Mouse (Mus musculus) heart, adult 18-20 months (tissue): Measurements from ENCODE around the gene Gm49395. TPM values are rescaled to one million over a fixed set of nuclear protein-coding genes. Genes with fewer than 3 reads are reported as not detected.
A peak's percentile ranks its signal among the peaks of the same experiment; 100 is the strongest.

Experiments
- DNase-seq, 2 experiments: peaks; one replicate each; pipeline ENCODE4 v3.0.0; 2021 to 2022; ENCODE audit warnings: mixed read lengths in 1 of 2
- long read RNA-seq, 2 experiments: library from polyadenylated mRNA; stranded (forward); transcript quantifications; one replicate each; pipeline ENCODE4 v2.0.0; 2021
- total RNA-seq, 2 experiments: library from RNA; stranded (reverse); gene quantifications; 2 replicates each; pipeline ENCODE4 v1.2.3; 2021

Gene Gm49395
- total RNA-seq, result 1 to 10 TPM; 4.4 to 8.6 TPM
- long read RNA-seq, experiment 1, partial matches to known transcripts, result 0 of 2 reads
- long read RNA-seq, experiment 1, other reads (novel, unspliced or antisense), result 1 of 2 reads
- long read RNA-seq, experiment 2, result 0 reads

- peak; percentile 90 to 92 for DNase-seq
Observed at GRCm38 (mm10) chr13:115101355-115102191, at the start of gene Gm49395, which contains the start of gene Itga1. Gene Gm49395 (minus strand): TSS chr13:115101921. Gene Itga1 (minus strand): TSS chr13:115101964.

GRCm38 (mm10) chr13:115150602-115151001, 48.9 kb upstream of the Gm49395 start:
- DNase-seq, result peak; percentile 43 to 67

GRCm38 (mm10) chr13:115149849-115150248, 48.1 kb upstream of the Gm49395 start:
- DNase-seq, result no peak

- DNase-seq, result no peak
Observed at GRCm38 (mm10) chr13:115143575-115143974, 41.9 kb upstream of the Gm49395 start.

GRCm38 (mm10) chr13:115142066-115142465, 40.3 kb upstream of the Gm49395 start:
- DNase-seq, result no peak

GRCm38 (mm10) chr13:115138513-115138912, 36.8 kb upstream of the Gm49395 start:
- no peak for DNase-seq

- DNase-seq, result no peak
Observed at GRCm38 (mm10) chr13:115136761-115137160, 35.0 kb upstream of the Gm49395 start.

- DNase-seq, result peak in 1 of 2 experiments; percentile 18
Observed at GRCm38 (mm10) chr13:115132435-115132834, 30.7 kb upstream of the Gm49395 start.

GRCm38 (mm10) chr13:115131381-115131780, 29.7 kb upstream of the Gm49395 start:
- no peak for DNase-seq

- no peak for DNase-seq
Observed at GRCm38 (mm10) chr13:115130035-115130434, 28.3 kb upstream of the Gm49395 start.

GRCm38 (mm10) chr13:115127826-115128225, 26.1 kb upstream of the Gm49395 start:
- DNase-seq, result no peak

GRCm38 (mm10) chr13:115126534-115126933, 24.8 kb upstream of the Gm49395 start:
- no peak for DNase-seq

GRCm38 (mm10) chr13:115125130-115125529, 23.4 kb upstream of the Gm49395 start:
- peak in 1 of 2 experiments; percentile 63 for DNase-seq

- no peak for DNase-seq
Observed at GRCm38 (mm10) chr13:115124521-115124920, 22.8 kb upstream of the Gm49395 start.

- DNase-seq, result peak in 1 of 2 experiments; percentile 67
Observed at GRCm38 (mm10) chr13:115118756-115119155, 17.0 kb upstream of the Gm49395 start.

- no peak for DNase-seq
Observed at GRCm38 (mm10) chr13:115118195-115118594, 16.5 kb upstream of the Gm49395 start.

GRCm38 (mm10) chr13:115116930-115117621, 15.4 kb upstream of the Gm49395 start:
- no peak for DNase-seq

GRCm38 (mm10) chr13:115109628-115110027, 7.9 kb upstream of the Gm49395 start:
- DNase-seq, result no peak

GRCm38 (mm10) chr13:115107436-115107835, 5.7 kb upstream of the Gm49395 start:
- no peak for DNase-seq

- peak; percentile 48 to 79 for DNase-seq
Observed at GRCm38 (mm10) chr13:115106183-115106582, 4.5 kb upstream of the Gm49395 start.

GRCm38 (mm10) chr13:115102754-115103153, 1.0 kb upstream of the Gm49395 start:
- DNase-seq, result no peak

GRCm38 (mm10) chr13:115100381-115101177, 1.1 kb downstream of the Gm49395 start:
- no peak for DNase-seq
